Mouse (Mus musculus) CH12.LX (cell line): Measurements from ENCODE around the gene Them4. TPM values are rescaled to one million over a fixed set of nuclear protein-coding genes. Genes with fewer than 3 reads are reported as not detected.
A peak's percentile ranks its signal among the peaks of the same experiment; 100 is the strongest.

Source experiments
- DNase-seq: peaks from one replicate; pipeline ENCODE4 v3.0.0-alpha.2; 2013; ENCODE audit errors: extremely low read depth
- H3K27ac ChIP-seq: 2 replicates; pipeline ENCODE4 v1.5.1; 2012; ENCODE audit warnings: low read depth, mild to moderate bottlenecking, control low read depth, moderate library complexity; ENCODE audit not compliant: insufficient read depth
- H3K27me3 ChIP-seq: replicated peaks from 2 replicates; pipeline ENCODE3; 2012; ENCODE audit warnings: inconsistent platforms
- H3K36me3 ChIP-seq, 2 experiments: replicated peaks in 1 of 2; 2 replicates each; pipeline versions ENCODE3 to v1.6.1; 2012; ENCODE audit warnings: inconsistent platforms in 1 of 2, low read length in 1 of 2, mild to moderate bottlenecking in 1 of 2, mixed read lengths in 1 of 2, moderate library complexity in 1 of 2; ENCODE audit not compliant: control insufficient read depth in 1 of 2, insufficient read depth in 1 of 2
- H3K4me1 ChIP-seq, 2 experiments: 2 replicates each; pipeline ENCODE4 v1.6.1; 2012; ENCODE audit warnings: inconsistent platforms in 1 of 2, moderate library complexity in 1 of 2; ENCODE audit not compliant: insufficient read depth in 2 of 2, control insufficient read depth in 1 of 2
- H3K4me2 ChIP-seq: 2 replicates; pipeline ENCODE4 v1.6.1; 2012; ENCODE audit warnings: low read depth, mild to moderate bottlenecking, control low read depth; ENCODE audit not compliant: poor library complexity, insufficient read depth, severe bottlenecking
- H3K4me3 ChIP-seq, 3 experiments: fragments of 150-350 bp in 1 of 3; sonication (generic) in 1 of 3; replicated peaks in 1 of 3; 2 replicates each; pipeline versions ENCODE3 to v1.5.1; 2011 to 2012; ENCODE audit warnings: low read depth in 2 of 3, low read length in 2 of 3, mild to moderate bottlenecking in 2 of 3, moderate library complexity in 2 of 3, control low read depth in 1 of 3, improper control_type of control experiment in 1 of 3, inconsistent platforms in 1 of 3, mixed read lengths in 1 of 3; ENCODE audit not compliant: poor library complexity in 1 of 3
- H3K79me2 ChIP-seq: replicated peaks from 2 replicates; pipeline ENCODE4 v1.6.1; 2012; ENCODE audit warnings: mild to moderate bottlenecking, moderate library complexity; ENCODE audit not compliant: control insufficient read depth, poor library complexity, insufficient read depth, severe bottlenecking; ENCODE audit errors: extremely low read depth
- H3K9ac ChIP-seq: 2 replicates; pipeline ENCODE4 v1.6.1; 2012; ENCODE audit warnings: low read depth, mild to moderate bottlenecking, control low read depth, moderate library complexity; ENCODE audit not compliant: insufficient read depth
- H3K9me3 ChIP-seq: replicated peaks from 2 replicates; pipeline ENCODE3; 2012; ENCODE audit warnings: low read length, inconsistent platforms, mixed read lengths
- BHLHE40 ChIP-seq: IDR thresholded peaks from 2 replicates; pipeline ENCODE4 v1.6.1; 2011; ENCODE audit warnings: mild to moderate bottlenecking, low read depth, low read length, improper control_type of control experiment
- CHD1 ChIP-seq: IDR thresholded peaks from 2 replicates; pipeline ENCODE4 v1.6.1; 2012; ENCODE audit warnings: low read depth, low read length, improper control_type of control experiment, inconsistent platforms
- CTCF ChIP-seq, 2 experiments: IDR thresholded peaks in 1 of 2; conservative IDR thresholded peaks in 1 of 2; 2 replicates each; pipeline ENCODE4 v1.5.1; 2011 to 2012; ENCODE audit warnings: low read depth in 2 of 2, low read length in 2 of 2, improper control_type of control experiment in 1 of 2, inconsistent platforms in 1 of 2, mild to moderate bottlenecking in 1 of 2, moderate library complexity in 1 of 2
- E2F4 ChIP-seq: IDR thresholded peaks from 2 replicates; pipeline ENCODE4 v1.6.1; 2011; ENCODE audit warnings: low read depth, low read length, improper control_type of control experiment; ENCODE audit not compliant: insufficient replicate concordance
- ELF1 ChIP-seq: IDR thresholded peaks from 2 replicates; pipeline ENCODE4 v1.6.1; 2014; ENCODE audit warnings: low read depth, mild to moderate bottlenecking, inconsistent platforms, low read length, improper control_type of control experiment
- EP300 ChIP-seq: IDR thresholded peaks from 2 replicates; pipeline ENCODE4 v1.6.1; 2011; ENCODE audit warnings: low read length, improper control_type of control experiment
- HCFC1 ChIP-seq: IDR thresholded peaks from 2 replicates; pipeline ENCODE4 v1.6.1; 2012; ENCODE audit warnings: low read depth, mild to moderate bottlenecking, inconsistent platforms, low read length, improper control_type of control experiment
- IRF4 ChIP-seq: IDR thresholded peaks from 2 replicates; pipeline ENCODE4 v1.6.1; 2014; ENCODE audit warnings: low read depth, mild to moderate bottlenecking, inconsistent platforms, low read length, improper control_type of control experiment
- JUN ChIP-seq: IDR thresholded peaks from 2 replicates; pipeline ENCODE4 v1.6.1; 2011; ENCODE audit warnings: low read depth, mild to moderate bottlenecking, low read length, improper control_type of control experiment, moderate library complexity; ENCODE audit not compliant: insufficient read depth
- JUND ChIP-seq: conservative IDR thresholded peaks from 2 replicates; pipeline ENCODE4 v1.6.1; 2011; ENCODE audit warnings: low read depth, low read length, improper control_type of control experiment
- KAT2A ChIP-seq: IDR thresholded peaks from 2 replicates; pipeline ENCODE4 v1.6.1; 2012; ENCODE audit warnings: low read length, improper control_type of control experiment, inconsistent platforms; ENCODE audit not compliant: insufficient replicate concordance
- MAX ChIP-seq: IDR thresholded peaks from 2 replicates; pipeline ENCODE4 v1.6.1; 2011; ENCODE audit warnings: low read length, improper control_type of control experiment
- MAZ ChIP-seq: IDR thresholded peaks from 2 replicates; pipeline ENCODE4 v1.6.1; 2012; ENCODE audit warnings: low read depth, mild to moderate bottlenecking, inconsistent platforms, low read length, improper control_type of control experiment, moderate library complexity
- MEF2A ChIP-seq: IDR thresholded peaks from 2 replicates; pipeline ENCODE4 v1.6.1; 2014; ENCODE audit warnings: low read depth, mild to moderate bottlenecking, inconsistent platforms, low read length, improper control_type of control experiment, borderline replicate concordance
- MXI1 ChIP-seq: IDR thresholded peaks from 2 replicates; pipeline ENCODE4 v1.6.1; 2011; ENCODE audit warnings: mild to moderate bottlenecking, low read depth, low read length, improper control_type of control experiment
- MYC ChIP-seq: IDR thresholded peaks from 2 replicates; pipeline ENCODE4 v1.6.1; 2011; ENCODE audit warnings: low read depth, mild to moderate bottlenecking, improper control_type of control experiment, low read length
- NELFE ChIP-seq: IDR thresholded peaks from 2 replicates; pipeline ENCODE4 v1.6.1; 2011; ENCODE audit warnings: low read depth, low read length, improper control_type of control experiment
- NRF1 ChIP-seq: IDR thresholded peaks from 2 replicates; pipeline ENCODE4 v1.6.1; 2014; ENCODE audit warnings: low read depth, mild to moderate bottlenecking, inconsistent platforms, low read length, improper control_type of control experiment, moderate library complexity
- PAX5 ChIP-seq: IDR thresholded peaks from 2 replicates; pipeline ENCODE4 v1.6.1; 2012; ENCODE audit warnings: low read length, inconsistent platforms, mixed read lengths
- POLR2A ChIP-seq: IDR thresholded peaks from 2 replicates; pipeline ENCODE4 v1.6.1; 2011; ENCODE audit warnings: low read depth, mild to moderate bottlenecking, improper control_type of control experiment, low read length
- POLR2AphosphoS2 ChIP-seq: IDR thresholded peaks from 2 replicates; pipeline ENCODE4 v1.6.1; 2011; ENCODE audit warnings: low read depth, low read length, improper control_type of control experiment
- RCOR1 ChIP-seq: conservative IDR thresholded peaks from 2 replicates; pipeline ENCODE4 v1.6.1; 2012; ENCODE audit warnings: low read depth, mild to moderate bottlenecking, inconsistent platforms, low read length, improper control_type of control experiment
- SIN3A ChIP-seq: IDR thresholded peaks from 2 replicates; pipeline ENCODE4 v1.6.1; 2012; ENCODE audit warnings: low read length, improper control_type of control experiment, inconsistent platforms
- TBP ChIP-seq: conservative IDR thresholded peaks from 2 replicates; pipeline ENCODE4 v1.6.1; 2011; ENCODE audit warnings: low read depth, low read length, improper control_type of control experiment
- TCF12 ChIP-seq: IDR thresholded peaks from 2 replicates; pipeline ENCODE4 v1.6.1; 2014; ENCODE audit warnings: low read depth, mild to moderate bottlenecking, inconsistent platforms, low read length, improper control_type of control experiment
- UBTF ChIP-seq: IDR thresholded peaks from 2 replicates; pipeline ENCODE4 v1.6.1; 2012; ENCODE audit warnings: low read depth, mild to moderate bottlenecking, inconsistent platforms, low read length, improper control_type of control experiment, moderate library complexity
- USF1 ChIP-seq: IDR thresholded peaks from 2 replicates; pipeline ENCODE4 v1.6.1; 2014; ENCODE audit warnings: low read depth, mild to moderate bottlenecking, inconsistent platforms, low read length, improper control_type of control experiment
- USF2 ChIP-seq: conservative IDR thresholded peaks from 2 replicates; pipeline ENCODE4 v1.6.1; 2011; ENCODE audit warnings: low read depth, low read length, improper control_type of control experiment
- ZMIZ1 ChIP-seq: IDR thresholded peaks from 2 replicates; pipeline ENCODE4 v1.6.1; 2012; ENCODE audit warnings: low read depth, mild to moderate bottlenecking, inconsistent platforms, low read length, improper control_type of control experiment
- ZNF384 ChIP-seq: IDR thresholded peaks from 2 replicates; pipeline ENCODE4 v1.6.1; 2012; ENCODE audit warnings: low read depth, low read length, improper control_type of control experiment, inconsistent platforms
- dilution Hi-C: fragments of 300-500 bp; cut with MboI; formaldehyde crosslinking; loops from 2 replicates; pipeline ENCODE4 v1.14.3; 2020; ENCODE audit warnings: low sequenced_read_pairs; ENCODE audit not compliant: extremely low pct_unique_long_range_greater_than_20kb, extremely low pct_ligation_motif_present
- in situ Hi-C: fragments of 300-500 bp; cut with MboI; formaldehyde crosslinking; loops from 3 replicates; pipeline ENCODE4 v1.14.3; 2019; ENCODE audit warnings: low sequenced_read_pairs, low pct_ligation_motif_present, low pct_unique_long_range_greater_than_20kb, mixed read lengths
- polyA plus RNA-seq: library from polyadenylated mRNA; unstranded; fragments of >175 nt; gene quantifications from 2 replicates; pipeline ENCODE4 v1.2.1, GENCODE M21; 2012; ENCODE audit warnings: low read depth; ENCODE audit not compliant: insufficient read length
- total RNA-seq, 2 experiments: library from RNA; depleted of rRNA; stranded (reverse); fragments of 300-350 nt in 1 of 2; fragments of >200 nt in 1 of 2; gene quantifications; 2 replicates each; pipeline ENCODE4 v1.2.3; 2012 to 2014

Them4 gene
- total RNA-seq (2012; rRNA removed) (2.2 and 2.4 TPM in 2 replicates), total RNA-seq (2014; rRNA removed) (6.3 and 7.2 TPM in 2 replicates), polyA plus RNA-seq (3.6 and 4.8 TPM in 2 replicates)

- peak within 1 kb of the TSS; percentile 63 to 84 (median 69) for H3K4me3 ChIP-seq
- H3K79me2 ChIP-seq = no peaks in the 10 kb centered on the region
- H3K9ac ChIP-seq = peak within 1 kb of the TSS; percentile 83
- H3K9me3 ChIP-seq = no peaks in the 10 kb centered on the region
- peak; percentile 90 for TF ChIP-seq TBP
- TF ChIP-seq BHLHE40 = 0 out of 2 replicates have a peak, but pooled peaks have one; percentile 12
- no peak; a peak in 1 of 4 replicates for TF ChIP-seq CTCF (conservative IDR thresholded peaks at IDR 0.05 in 1 of 2, IDR thresholded peaks at IDR 0.05 in 1 of 2; ENCODE audit: low read depth in 2 of 2, low read length in 2 of 2)
- TF ChIP-seq POLR2AphosphoS2 = peak; percentile 65; the same call in 1 of the 2 replicates
- TF ChIP-seq ZNF384 = no peak; the same call in 1 of the 2 replicates
- peak; percentile 77 for TF ChIP-seq MXI1
- TF ChIP-seq E2F4 = peak; percentile 73; the same call in 1 of the 2 replicates
- TF ChIP-seq USF1 = no peak
- TF ChIP-seq SIN3A = peak; percentile 95
- peak; percentile 63; the same call in 1 of the 2 replicates for TF ChIP-seq MAZ
- no peak for TF ChIP-seq JUN
- no peak for TF ChIP-seq CHD1
- TF ChIP-seq ZMIZ1 = 0 out of 2 replicates have a peak, but pooled peaks have one; percentile 51
- TF ChIP-seq UBTF = peak; percentile 35; the same call in 1 of the 2 replicates
- TF ChIP-seq PAX5 = no peak
- no peak for TF ChIP-seq RCOR1
- peak; percentile 80 for TF ChIP-seq NELFE
- no peak for TF ChIP-seq USF2
- TF ChIP-seq KAT2A = peak; percentile 53; the same call in 1 of the 2 replicates
- peak; percentile 70 for TF ChIP-seq MAX
- TF ChIP-seq HCFC1 = peak; percentile 85
- TF ChIP-seq IRF4 = peak; percentile 49; the same call in 1 of the 2 replicates
- peak; percentile 92 for TF ChIP-seq NRF1
- TF ChIP-seq JUND = 0 out of 2 replicates have a peak, but pooled peaks have one; percentile 19
- TF ChIP-seq EP300 = no peak
- TF ChIP-seq MYC = peak; percentile 27
- peak; percentile 85 for TF ChIP-seq POLR2A
- peak; percentile 75 for TF ChIP-seq ELF1
- peak; percentile 76 for TF ChIP-seq MEF2A
- TF ChIP-seq TCF12 = peak; percentile 91
- peak within 1 kb of the TSS; percentile 60; the same call in 1 of the 2 replicates for H3K27ac ChIP-seq
- in situ Hi-C loops (no loop called here), dilution Hi-C loops (no loop called here)
- H3K4me2 ChIP-seq = peak within 1 kb of the TSS; percentile 100
- peak; percentile 95 for DNase-seq
- H3K4me1 ChIP-seq = peaks cover 0 to 11% of the 10 kb centered on the region in 2 experiments; a peak in 2 of 4 replicates
- H3K36me3 ChIP-seq = no peaks in the 10 kb centered on the region
- no peaks in the 10 kb centered on the region for H3K27me3 ChIP-seq
Observed at GRCm38 (mm10) chr3:94309633-94310363, at the start of gene Them4. Gene Them4 (plus strand): TSS chr3:94310089.
